Mouse (Mus musculus) gastrocnemius, postnatal 14 days (tissue): ENCODE data around the gene Cnnm3. TPM values are rescaled to one million over a fixed set of nuclear protein-coding genes. Genes with fewer than 3 reads are reported as not detected.

Source experiments
- DNase-seq: peaks from one replicate; pipeline ENCODE4 v3.0.0; 2021; ENCODE audit warnings: mixed read lengths
- intact Hi-C: fragments of 180-260 bp; cut with DNase I; formaldehyde crosslinking; loops from one replicate; pipeline ENCODE4 v1.15.1; 2025; ENCODE audit warnings: low total_unique reads
- microRNA-seq, 2 experiments: library from miRNA; unstranded; fragments of <30 nt; microRNA quantifications; one replicate each; pipeline ENCODE4 v1.2.0; 2021
- total RNA-seq, 2 experiments: library from RNA; stranded (reverse); gene quantifications; 2 replicates each; pipeline ENCODE4 v1.2.3; 2021

The Cnnm3 gene
- total RNA-seq, 2 experiments from 2014 or later = 9.3 to 13.3 TPM

DNA sequence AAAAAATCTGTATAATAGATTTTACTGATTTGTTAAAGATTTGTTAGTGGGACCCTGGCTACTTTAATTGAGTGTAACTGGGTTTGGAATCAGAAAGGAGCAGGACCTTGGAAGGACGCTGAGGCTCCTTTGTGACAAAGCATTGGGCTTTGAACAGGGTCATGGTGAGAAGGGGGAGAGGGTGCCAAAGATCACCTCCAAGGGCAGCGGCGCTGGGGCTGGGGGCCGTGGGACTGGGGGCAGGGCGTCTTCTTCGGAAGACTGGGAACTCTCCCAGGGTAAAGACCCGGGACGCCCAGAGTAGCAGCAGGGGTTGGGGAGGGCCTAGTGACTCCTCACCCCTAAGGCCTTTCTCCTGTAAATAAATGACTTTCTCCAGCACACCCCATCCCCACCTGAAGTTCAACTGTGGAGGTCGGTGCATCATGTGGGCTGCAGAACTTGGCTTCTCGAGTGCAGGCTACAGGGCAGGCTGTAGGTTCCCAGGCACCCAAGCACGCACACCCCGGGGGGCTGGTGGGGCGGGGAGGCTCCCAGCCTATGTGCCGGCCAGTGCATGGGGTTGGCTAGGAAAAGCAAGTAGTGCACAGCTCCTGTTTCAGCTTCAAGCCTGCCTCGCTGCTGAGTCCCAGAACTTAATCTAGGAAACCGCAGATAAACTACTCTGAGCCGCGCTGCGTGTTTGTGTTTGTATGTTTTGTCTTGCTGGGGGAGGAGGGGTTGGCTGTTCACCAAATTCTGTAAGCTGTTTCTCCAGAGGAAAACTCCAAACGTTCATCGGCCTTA is 56.3 kb downstream of the Cnnm3 start:
- intact Hi-C loops = no loop called here
- no peak for DNase-seq

DNA sequence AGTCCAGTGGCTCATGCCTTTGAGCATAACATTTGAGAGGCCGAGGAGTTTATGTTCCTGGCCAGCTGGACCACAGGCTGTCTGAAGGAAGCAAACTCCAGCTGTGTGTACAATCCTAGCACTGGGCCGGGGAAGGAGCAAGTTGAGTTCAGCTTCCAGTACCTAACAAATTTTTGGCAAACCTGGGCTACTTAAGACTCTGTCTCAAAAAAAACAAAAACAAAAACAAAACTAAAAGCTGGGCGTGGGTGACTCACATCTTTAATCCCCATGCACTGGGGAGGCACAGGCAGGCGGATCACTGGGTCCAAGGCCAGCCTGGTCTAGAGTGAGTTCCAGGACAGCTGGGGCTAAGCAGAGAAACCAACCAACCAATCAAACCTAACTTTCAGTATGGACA is 57.1 kb downstream of the Cnnm3 start:
- DNase-seq = peak; percentile 47
- intact Hi-C loops = no loop called here

DNA sequence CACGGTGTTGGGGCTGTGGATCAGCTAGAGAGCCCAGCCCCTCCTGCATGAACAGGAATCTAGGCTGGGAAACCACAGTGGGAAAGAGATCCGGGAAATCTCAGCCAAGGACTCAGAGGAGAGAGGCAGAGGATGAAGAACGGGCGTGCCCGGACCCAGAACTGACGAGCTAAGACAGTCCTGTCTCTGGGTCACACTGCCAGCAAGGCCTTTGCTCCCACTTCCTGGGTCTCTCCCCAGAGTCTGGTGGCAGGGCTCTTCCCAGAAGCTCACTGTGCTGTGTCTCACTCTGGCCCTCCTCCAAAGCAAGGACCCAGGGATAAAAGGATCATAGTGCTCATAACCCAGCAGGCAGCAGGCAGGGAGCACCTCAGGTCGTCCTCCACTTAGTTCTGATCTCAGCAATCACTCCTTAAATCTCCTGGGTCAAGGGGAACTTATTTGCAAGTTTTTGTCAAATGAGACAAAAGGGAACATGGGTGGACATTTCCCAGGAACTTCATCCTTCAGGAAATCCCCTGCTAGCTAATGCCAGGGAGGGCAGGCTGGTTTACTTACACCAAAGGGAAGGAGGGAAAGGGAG is 58.1 kb downstream of the Cnnm3 start:
- intact Hi-C loops = no loop called here
- DNase-seq = no peak

DNA sequence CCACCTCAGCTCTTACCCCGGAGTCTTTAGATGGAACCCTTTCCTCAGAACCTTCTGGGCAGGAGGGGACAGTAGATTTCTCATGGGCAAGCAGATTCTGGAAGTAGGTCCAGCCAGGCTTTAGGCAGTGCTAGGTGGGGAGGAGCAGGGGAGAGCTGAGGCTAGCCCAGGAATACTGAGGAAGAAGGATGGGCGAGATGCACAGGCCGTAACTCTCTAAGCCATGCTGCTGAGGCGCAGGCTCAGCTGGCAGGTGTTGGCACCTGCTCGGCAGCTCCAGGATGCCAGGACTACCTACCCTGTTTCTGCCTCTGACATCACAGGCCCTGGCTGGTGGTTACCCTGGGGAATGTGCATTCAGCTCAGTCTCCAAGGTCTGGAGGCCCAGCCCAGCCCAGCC is 58.7 kb downstream of the Cnnm3 start:
- intact Hi-C loops = no loop called here
- no peak for DNase-seq

DNA sequence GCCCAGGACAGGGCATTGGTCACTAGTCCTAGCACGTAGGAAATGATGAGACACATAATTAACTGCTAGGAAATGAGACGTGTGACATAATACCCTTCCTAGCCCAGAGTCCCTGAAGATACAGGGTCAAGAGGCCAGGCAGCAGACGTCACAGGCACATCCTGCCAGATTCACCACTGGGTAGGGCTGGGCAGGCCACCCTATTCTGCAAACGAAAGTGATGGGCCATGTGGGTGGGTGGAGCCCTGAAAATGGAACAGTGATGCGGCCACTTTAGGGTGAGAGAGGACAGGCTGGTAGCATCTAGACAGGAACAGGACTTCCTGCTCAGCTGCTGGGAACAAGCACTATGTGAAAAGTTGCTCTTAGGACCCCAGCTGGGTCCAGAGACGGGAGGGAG is 60.0 kb downstream of the Cnnm3 start:
- DNase-seq = peak; percentile 65
- intact Hi-C loops = loop anchor here (2.0 kb wide), 1 partner anchor 45 kb away; no protein-coding TSS in a partner anchor

DNA sequence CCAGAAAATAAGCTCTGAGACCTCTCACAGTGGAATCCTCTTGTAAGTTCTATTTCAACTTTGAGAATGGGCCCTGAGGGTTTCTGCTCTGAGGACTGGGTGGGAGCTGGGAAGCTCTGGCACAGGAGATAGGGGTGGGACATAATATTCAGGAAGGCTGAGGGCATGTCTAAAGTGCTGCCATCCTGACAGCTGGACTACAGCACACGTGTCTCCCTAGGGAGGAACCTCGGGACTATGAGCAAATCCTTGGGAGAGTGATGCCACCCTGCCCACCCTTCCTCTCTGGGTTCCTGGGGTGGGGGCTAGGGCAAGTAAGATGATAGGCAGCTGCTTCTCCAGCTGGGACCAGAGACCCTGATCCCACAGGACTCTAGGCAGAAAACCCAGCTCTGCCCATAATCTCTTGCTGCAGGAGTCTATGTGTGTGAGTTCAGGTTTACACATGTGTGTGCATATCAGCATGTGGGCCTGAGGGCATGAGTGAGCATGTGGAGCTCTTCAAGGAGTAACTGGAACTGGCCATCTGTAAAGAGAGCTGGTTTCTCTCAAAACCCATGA is 60.6 kb downstream of the Cnnm3 start:
- intact Hi-C loops = loop anchor here (2.0 kb wide), 1 partner anchor 45 kb away; no protein-coding TSS in a partner anchor
- DNase-seq = no peak

DNA sequence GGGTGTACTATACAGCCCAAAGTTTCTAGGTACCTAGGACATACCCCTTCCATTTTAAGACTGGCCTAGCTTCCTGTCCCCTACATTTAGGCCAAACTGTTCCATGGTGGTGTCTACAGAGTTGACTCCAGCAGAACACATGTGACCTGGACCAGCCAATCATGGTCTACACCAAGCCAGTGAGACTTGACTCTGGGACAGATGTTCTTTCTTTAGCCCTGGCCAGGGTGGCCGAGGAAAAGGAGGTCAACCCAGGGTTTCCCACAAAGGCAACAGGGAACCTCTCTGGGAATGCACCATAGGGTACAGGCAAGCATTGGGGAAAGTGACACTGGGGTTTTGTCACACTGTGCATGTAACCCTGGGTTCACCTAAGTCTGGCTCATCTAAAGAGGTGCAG is 61.0 kb downstream of the Cnnm3 start:
- DNase-seq = no peak
- intact Hi-C loops = loop anchor here (2.0 kb wide), 1 partner anchor 44 kb away; no protein-coding TSS in a partner anchor

DNA sequence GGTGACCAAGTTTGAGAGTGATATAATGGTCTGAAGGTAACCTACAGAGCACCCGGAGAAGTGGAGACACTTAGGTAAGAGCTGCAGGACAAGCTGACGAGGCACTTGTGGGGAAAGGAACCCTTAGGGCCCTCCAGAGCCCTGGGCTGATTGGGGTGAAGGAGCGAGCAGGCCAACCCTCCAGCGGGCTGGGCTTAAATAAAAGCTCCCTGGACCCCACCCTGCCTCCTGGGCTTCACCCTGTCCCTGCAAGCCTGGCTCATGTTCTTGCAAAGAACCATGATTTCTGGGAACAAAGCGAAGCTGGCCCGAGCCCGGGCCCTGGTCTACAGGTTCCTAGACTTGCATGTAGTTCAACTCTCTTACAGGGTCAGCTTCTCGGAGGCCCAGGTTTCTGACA is 61.9 kb downstream of the Cnnm3 start:
- no peak for DNase-seq
- intact Hi-C loops = loop anchor here (2.0 kb wide), 1 partner anchor 43 kb away; no protein-coding TSS in a partner anchor

DNA sequence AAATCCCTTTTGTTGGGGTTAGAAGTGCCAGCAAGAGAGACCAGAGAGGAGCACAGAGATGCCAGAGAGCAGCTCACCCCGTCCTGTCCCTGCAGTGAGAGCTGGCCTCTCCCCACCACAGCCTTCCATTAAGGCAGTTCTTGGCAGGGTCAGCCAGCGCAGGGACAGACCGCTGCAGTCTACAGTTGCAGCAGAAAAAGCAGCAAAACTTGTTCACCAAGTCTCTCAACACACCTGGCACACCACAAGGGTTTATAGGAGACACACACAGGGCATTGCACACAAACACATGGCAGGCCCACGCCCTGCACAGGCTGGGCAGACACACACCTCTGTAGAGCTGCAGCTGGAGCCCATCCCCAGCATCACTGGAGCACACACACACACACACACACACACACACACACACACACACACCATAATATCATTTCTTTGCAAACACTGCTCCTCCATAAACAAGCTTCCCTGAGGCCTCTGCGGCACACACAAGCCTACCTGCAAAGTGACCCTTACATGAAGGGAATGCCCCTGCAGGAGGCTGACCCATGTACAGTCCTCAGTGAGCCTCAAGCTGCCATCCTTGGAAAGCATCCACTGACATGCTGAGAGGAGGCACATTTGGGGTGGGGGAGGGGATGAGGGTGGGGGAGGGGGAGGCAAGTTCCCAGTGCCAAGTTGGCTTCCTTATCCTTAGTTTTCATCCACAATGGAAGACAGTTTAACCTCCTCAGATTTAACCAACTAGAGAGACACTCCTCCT is 62.7 kb downstream of the Cnnm3 start:
- intact Hi-C loops = no loop called here
- DNase-seq = no peak

DNA sequence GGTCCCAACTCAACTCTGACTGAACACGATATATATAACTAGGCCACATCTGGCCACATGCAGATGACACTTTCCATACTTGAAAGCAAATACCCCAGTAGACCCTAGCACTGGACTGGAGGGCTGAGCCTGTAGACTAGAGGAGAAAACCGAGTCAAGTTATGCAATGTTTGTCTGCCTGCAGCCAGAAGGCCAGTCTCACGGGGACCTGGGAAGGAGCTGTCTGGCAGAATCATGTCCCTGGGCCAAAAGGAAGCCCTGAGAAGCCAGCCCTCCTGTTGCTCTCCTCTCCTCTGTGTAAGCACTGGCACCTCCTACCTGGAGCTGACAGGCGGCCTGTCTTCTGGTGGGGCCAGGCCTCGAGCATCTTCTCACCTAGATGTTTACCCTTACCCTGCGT is 63.7 kb downstream of the Cnnm3 start:
- no peak for DNase-seq

DNA sequence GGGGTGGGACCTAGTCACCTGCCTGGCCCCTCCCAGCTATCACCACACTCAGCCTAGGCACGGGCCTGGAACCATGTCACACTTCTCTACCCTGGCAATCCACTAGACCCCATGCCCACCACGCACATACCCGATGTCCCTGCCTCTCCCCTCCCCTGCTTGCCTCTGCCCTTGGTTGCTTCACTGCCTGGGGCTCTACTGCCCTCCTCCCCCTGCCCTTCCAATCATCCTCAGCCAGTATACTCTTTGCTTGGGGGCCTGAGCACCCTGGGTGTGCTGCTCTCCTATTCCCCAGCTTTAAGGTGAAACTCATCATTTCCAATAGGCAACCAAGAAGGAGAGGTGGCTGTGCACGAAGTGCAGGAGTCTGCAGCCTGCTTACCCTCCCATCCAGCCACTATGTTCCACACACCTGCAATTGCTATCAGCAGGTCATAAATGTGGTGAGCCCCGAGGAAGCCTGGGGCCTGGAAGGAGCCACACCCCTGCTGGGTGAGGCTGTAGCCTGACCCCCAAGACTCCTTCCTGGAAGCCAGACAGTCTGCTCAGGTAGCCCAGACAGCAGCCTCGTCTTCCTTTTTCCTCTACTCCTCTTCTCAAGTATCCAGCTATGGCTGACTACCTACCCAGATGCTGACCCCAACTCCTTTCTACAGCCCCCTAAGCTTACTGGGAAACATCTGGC is 65.5 kb downstream of the Cnnm3 start:
- intact Hi-C loops = no loop called here
- DNase-seq = no peak

More for the DNA sequence above, 63.7 kb downstream of the Cnnm3 start:
- intact Hi-C loops = no loop called here

Small RNA genes within 50 kb of the gene (microRNA-seq; reads per million reads assigned to microRNA genes)
- 0 reads per million in 2 experiments for gene Gm47280

Other genes starting within 250 kb of the Cnnm3 start
- gene Neurl3, start 237.2 kb upstream of the Cnnm3 start, total RNA-seq = 1 to 10 TPM in 1 of 2 experiments, under 1 TPM in 1; 0.58 to 1.1 TPM
- gene Arid5a, start 204.1 kb upstream of the Cnnm3 start, total RNA-seq = 10 to 100 TPM in 1 of 2 experiments, 1 to 10 TPM in 1; 7.8 to 12.0 TPM
- gene Kansl3, start 142.7 kb upstream of the Cnnm3 start, total RNA-seq = 10 to 100 TPM; 26.9 to 31.1 TPM
- not detected for gene Fer1l5, start 139.6 kb upstream of the Cnnm3 start, total RNA-seq
- gene Lman2l, start 66.6 kb upstream of the Cnnm3 start, total RNA-seq = 10 to 100 TPM; 15.7 to 17.2 TPM
- gene Cnnm4, start 40.2 kb upstream of the Cnnm3 start, total RNA-seq = 1 to 10 TPM; 4.6 to 5.4 TPM
- gene Ankrd23, start 25.0 kb downstream of the Cnnm3 start, total RNA-seq = 1,000 to 10,000 TPM; 1,005 to 1,120 TPM
- 100 to 1,000 TPM; 440 to 562 TPM for gene Gm42417, start 27.6 kb downstream of the Cnnm3 start, total RNA-seq
- 1 to 10 TPM; 5.7 to 9.6 TPM for gene Ankrd39, start 35.6 kb downstream of the Cnnm3 start, total RNA-seq
- 10 to 100 TPM; 12.1 to 13.1 TPM for gene Sema4c, start 46.5 kb downstream of the Cnnm3 start, total RNA-seq
- 1 to 10 TPM in 1 of 2 experiments, under 1 TPM in 1; 0.91 to 4.2 TPM for gene Fam178b, start 171.3 kb downstream of the Cnnm3 start, total RNA-seq
- 1,000 to 10,000 TPM; 1,379 to 1,478 TPM for gene Cox5b, start 179.6 kb downstream of the Cnnm3 start, total RNA-seq
- under 1 TPM; 0.37 to 0.38 TPM for gene 4933424G06Rik, start 198.3 kb downstream of the Cnnm3 start, total RNA-seq
- 100 to 1,000 TPM; 142 to 143 TPM for gene Actr1b, start 202.6 kb downstream of the Cnnm3 start, total RNA-seq
- under 1 TPM in 1 of 2 experiments, not detected in 1; 0.39 TPM for gene Zap70, start 249.9 kb downstream of the Cnnm3 start, total RNA-seq